Comparison of ENCODE assay signal across 8 mouse cellular contexts in genomic region chr5:35713649-35714354, GRCm38 (mm10). TPM values are rescaled to one million over a fixed set of nuclear protein-coding genes. Genes with fewer than 3 reads are reported as not detected.
DNase-seq lines count a peak whose midpoint lies in the region; ATAC-seq and TF ChIP-seq lines count a peak whose summit lies in the region.

No protein-coding gene starts in this region.

- no peak overlapping the region for H3K9ac ChIP-seq in limb, embryonic 15.5 days
- H3K9ac ChIP-seq in midbrain, postnatal 0 days (replicated peaks; ENCODE audit: low read length, poor library complexity, severe bottlenecking): no peak overlapping the region
- no peak overlapping the region for H3K9ac ChIP-seq in stomach, postnatal 0 days (ENCODE audit: low read length)

- H3K9me3 ChIP-seq in limb, embryonic 15.5 days: no peaks in the 10 kb centered on the region
- no peaks in the 10 kb centered on the region for H3K9me3 ChIP-seq in midbrain, postnatal 0 days (ENCODE audit: low read length)
- no peaks in the 10 kb centered on the region for H3K9me3 ChIP-seq in stomach, postnatal 0 days (ENCODE audit: control insufficient read depth, low read length)

- peaks cover 11% of the 10 kb centered on the region; the same call in 1 of the 2 replicates for H3K36me3 ChIP-seq in kidney, adult 2 months (ENCODE audit: control insufficient read depth, insufficient read depth, low read length)
- no peaks in the 10 kb centered on the region for H3K36me3 ChIP-seq in limb, embryonic 15.5 days
- H3K36me3 ChIP-seq in midbrain, postnatal 0 days (ENCODE audit: insufficient read depth, low read length): no peaks in the 10 kb centered on the region
- H3K36me3 ChIP-seq in stomach, postnatal 0 days (ENCODE audit: control insufficient read depth, insufficient read depth, low read length): no peaks in the 10 kb centered on the region

- no peak overlapping the region for H3K4me3 ChIP-seq in kidney, adult 2 months (ENCODE audit: insufficient read depth, low read depth, low read length)
- no peak overlapping the region for H3K4me3 ChIP-seq in limb, embryonic 15.5 days
- no peak overlapping the region for H3K4me3 ChIP-seq in midbrain, postnatal 0 days (ENCODE audit: low read depth, low read length)
- no peak overlapping the region for H3K4me3 ChIP-seq in stomach, postnatal 0 days (ENCODE audit: low read depth, low read length)

- no peak for TF ChIP-seq POLR2A in kidney, adult 2 months (IDR thresholded peaks at IDR 0.05; ENCODE audit: low read depth, low read length)

- no peak overlapping the region for H3K4me2 ChIP-seq in limb, embryonic 15.5 days
- no peak overlapping the region for H3K4me2 ChIP-seq in midbrain, postnatal 0 days (ENCODE audit: low read depth, low read length, poor library complexity, severe bottlenecking)
- no peak overlapping the region for H3K4me2 ChIP-seq in stomach, postnatal 0 days (replicated peaks; ENCODE audit: low read depth)

- ATAC-seq in common myeloid progenitor, adult 5-6 weeks (replicated peaks; ENCODE audit: low read depth, poor library complexity, severe bottlenecking): peak; percentile 95
- peak; percentile 81 for ATAC-seq in limb, embryonic 15.5 days (ENCODE audit: insufficient number of reproducible peaks, low FRiP score, low TSS enrichment, low read depth)
- ATAC-seq in midbrain, postnatal 0 days (ENCODE audit: low FRiP score): peak; percentile 88
- peak; percentile 79 for ATAC-seq in stomach, postnatal 0 days (ENCODE audit: low FRiP score, low TSS enrichment)

- intact Hi-C loops in gastrocnemius, postnatal 14 days (cut with DNase I; ENCODE audit: low total_unique reads): loop anchor here (2.0 kb wide), 1 partner anchor 121 kb away; no protein-coding TSS in a partner anchor

- peak; percentile 79 for DNase-seq in urinary bladder, postnatal 14 days (ENCODE audit: low spot score)
- DNase-seq in urinary bladder, postnatal 10 days (ENCODE audit: low spot score): no peak
- peak; percentile 80 for DNase-seq in gastrocnemius, postnatal 14 days
- peak; percentile 63 for DNase-seq in kidney, adult 2 months
- DNase-seq in midbrain, postnatal 0 days (ENCODE audit: low spot score): peak; percentile 92
- DNase-seq in stomach, postnatal 0 days (ENCODE audit: low spot score): peak; percentile 87

- H3K27ac ChIP-seq in kidney, adult 2 months (ENCODE audit: insufficient read depth, low read depth, low read length): no peak overlapping the region
- H3K27ac ChIP-seq in limb, embryonic 15.5 days: no peak overlapping the region
- H3K27ac ChIP-seq in midbrain, postnatal 0 days (ENCODE audit: low read depth, low read length): no peak overlapping the region
- H3K27ac ChIP-seq in stomach, postnatal 0 days (replicated peaks): no peak overlapping the region

- TF ChIP-seq CTCF in kidney, adult 2 months (conservative IDR thresholded peaks at IDR 0.05; ENCODE audit: insufficient read depth, insufficient read length, low read depth, low read length): peak; percentile 95
- TF ChIP-seq CTCF in midbrain, postnatal 0 days (IDR thresholded peaks at IDR 0.05): peak; percentile 98
- TF ChIP-seq CTCF in stomach, postnatal 0 days (IDR thresholded peaks at IDR 0.05; ENCODE audit: low read depth): peak; percentile 98

- H3K4me1 ChIP-seq in kidney, adult 2 months (ENCODE audit: control insufficient read depth, insufficient read depth, low read length): no peaks in the 10 kb centered on the region
- peaks cover 11% of the 10 kb centered on the region; the same call in 1 of the 2 replicates for H3K4me1 ChIP-seq in limb, embryonic 15.5 days
- no peaks in the 10 kb centered on the region for H3K4me1 ChIP-seq in midbrain, postnatal 0 days (ENCODE audit: insufficient read depth, low read length)
- H3K4me1 ChIP-seq in stomach, postnatal 0 days (replicated peaks; ENCODE audit: control insufficient read depth, insufficient read depth): no peaks in the 10 kb centered on the region

- H3K27me3 ChIP-seq in kidney, adult 2 months (replicated peaks; ENCODE audit: control insufficient read depth, insufficient read depth, low read length): no peaks in the 10 kb centered on the region
- H3K27me3 ChIP-seq in limb, embryonic 15.5 days: no peaks in the 10 kb centered on the region
- no peaks in the 10 kb centered on the region for H3K27me3 ChIP-seq in midbrain, postnatal 0 days (ENCODE audit: insufficient read depth, low read length)
- no peaks in the 10 kb centered on the region for H3K27me3 ChIP-seq in stomach, postnatal 0 days (ENCODE audit: control insufficient read depth, insufficient read depth, low read length)

- TF ChIP-seq EP300 in stomach, postnatal 0 days (optimal IDR thresholded peaks at IDR 0.05): no peak

- 41% methylated on average over 13 of the region's 13 CpGs for WGBS in kidney, adult 2 months
- 44% methylated on average over 13 of the region's 13 CpGs for WGBS in limb, embryonic 15.5 days
- 51% methylated on average over 13 of the region's 13 CpGs for WGBS in midbrain, postnatal 0 days
- WGBS in stomach, postnatal 0 days: 46% methylated on average over 13 of the region's 13 CpGs

RNA-seq across cellular contexts. Expression of gene Sh3tc1, which starts 26.0 kb away (rescaled TPM):
- total RNA-seq in common myeloid progenitor, adult 5-6 weeks (2017): 3.9 and 8.5 TPM in 2 replicates
- 1 to 10 TPM; 3.9 to 4.4 TPM for total RNA-seq in gastrocnemius, postnatal 14 days (2021)
- 35.1 and 40.1 TPM in 2 replicates for polyA plus RNA-seq in kidney, adult 2 months (2012; rRNA removed)
- polyA plus RNA-seq in limb, embryonic 15.5 days (2015; fragmentation: Nextera tagmentation; extraction: Ambion mirVana): 6.6 and 7.3 TPM in 2 replicates
- 1.9 and 3.6 TPM in 2 replicates for total RNA-seq in midbrain, postnatal 0 days (2014; rRNA removed)
- 1.8 TPM in 2 replicates for polyA plus RNA-seq in midbrain, postnatal 0 days (2015; fragmentation: Nextera tagmentation; extraction: Ambion mirVana)
- polyA plus RNA-seq in stomach, postnatal 0 days (2015; fragmentation: Nextera tagmentation; extraction: Ambion mirVana): 2.8 and 3.2 TPM in 2 replicates

RNA-seq across cellular contexts. Expression of gene Htra3, which starts 34.2 kb away (rescaled TPM):
- total RNA-seq in common myeloid progenitor, adult 5-6 weeks (2017): not detected in 2 replicates
- total RNA-seq in gastrocnemius, postnatal 14 days (2021): 10 to 100 TPM; 49.9 to 54.6 TPM
- 9.8 and 12.4 TPM in 2 replicates for polyA plus RNA-seq in kidney, adult 2 months (2012; rRNA removed)
- 72.3 and 92.9 TPM in 2 replicates for polyA plus RNA-seq in limb, embryonic 15.5 days (2015; fragmentation: Nextera tagmentation; extraction: Ambion mirVana)
- total RNA-seq in midbrain, postnatal 0 days (2014; rRNA removed): 19.9 and 26.3 TPM in 2 replicates
- 20.9 and 22.0 TPM in 2 replicates for polyA plus RNA-seq in midbrain, postnatal 0 days (2015; fragmentation: Nextera tagmentation; extraction: Ambion mirVana)
- polyA plus RNA-seq in stomach, postnatal 0 days (2015; fragmentation: Nextera tagmentation; extraction: Ambion mirVana): 39.4 and 47.5 TPM in 2 replicates

RNA-seq across cellular contexts. Expression of gene Ablim2, which starts 43.9 kb away (rescaled TPM):
- not detected in 2 replicates for total RNA-seq in common myeloid progenitor, adult 5-6 weeks (2017)
- total RNA-seq in gastrocnemius, postnatal 14 days (2021): 10 to 100 TPM; 36.0 to 41.7 TPM
- 5.8 and 7.5 TPM in 2 replicates for polyA plus RNA-seq in kidney, adult 2 months (2012; rRNA removed)
- 2.7 and 5.7 TPM in 2 replicates for polyA plus RNA-seq in limb, embryonic 15.5 days (2015; fragmentation: Nextera tagmentation; extraction: Ambion mirVana)
- total RNA-seq in midbrain, postnatal 0 days (2014; rRNA removed): 44.9 and 51.4 TPM in 2 replicates
- 31.7 and 32.2 TPM in 2 replicates for polyA plus RNA-seq in midbrain, postnatal 0 days (2015; fragmentation: Nextera tagmentation; extraction: Ambion mirVana)
- 1.3 and 1.5 TPM in 2 replicates for polyA plus RNA-seq in stomach, postnatal 0 days (2015; fragmentation: Nextera tagmentation; extraction: Ambion mirVana)
